Mouse (Mus musculus) lung, adult 2 months (tissue): ENCODE results near the gene Tra2b.

Source experiments
- CTCF ChIP-seq: fragments of 200-500 bp; IDR thresholded peaks from 2 replicates; pipeline ENCODE4 v1.5.1; 2011; ENCODE audit warnings: mild to moderate bottlenecking, low read length, control low read depth; ENCODE audit not compliant: insufficient read depth
- POLR2A ChIP-seq: fragments of 200-500 bp; IDR thresholded peaks from 2 replicates; pipeline ENCODE4 v1.6.1; 2011; ENCODE audit warnings: low read depth, mild to moderate bottlenecking, control low read depth, low read length, borderline replicate concordance; ENCODE audit errors: extremely low read depth

DNA sequence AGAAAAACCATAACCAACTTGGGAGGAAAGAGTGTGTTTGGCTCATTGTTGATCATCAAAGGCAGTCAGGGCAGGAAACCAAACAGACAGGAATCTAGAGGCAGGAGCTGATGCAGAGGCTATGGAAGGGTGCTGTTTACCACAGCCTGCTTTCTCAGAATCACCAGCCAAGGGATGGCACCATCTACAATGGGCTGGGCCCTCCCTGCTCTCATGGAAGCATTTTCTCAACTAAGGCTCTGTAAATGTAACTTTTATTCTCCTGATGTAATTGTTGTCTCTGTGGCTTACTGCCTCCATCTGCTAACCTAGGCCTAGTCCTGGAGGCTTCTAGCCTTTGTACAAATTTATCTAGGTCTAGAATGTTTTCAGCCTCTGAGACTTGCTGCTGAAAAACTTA lies 10.7 kb upstream of the Tra2b start:
- TF ChIP-seq CTCF (no peak), POLR2A (no peak)
